Mouse (Mus musculus) limb, embryonic 11.5 days (tissue): ENCODE data around the gene Spock3. TPM values are rescaled to one million over a fixed set of nuclear protein-coding genes. Genes with fewer than 3 reads are reported as not detected.

Experiments
- ATAC-seq: fragments of 200-750 bp; cut with Nextera tagmentation; 2 replicates; pipeline ENCODE4 v1.8.0; 2017; ENCODE audit warnings: low read depth; ENCODE audit not compliant: insufficient number of reproducible peaks, low FRiP score, low TSS enrichment
- DNase-seq: peaks from one replicate; pipeline ENCODE4 v3.0.0-alpha.2; 2015; ENCODE audit warnings: low spot score
- H3K27ac ChIP-seq: fragments of 300-500 bp; sonication (generic); replicated peaks from 2 replicates; pipeline ENCODE4 v1.5.1; 2014; ENCODE audit warnings: low read depth, mild to moderate bottlenecking, low read length
- H3K27me3 ChIP-seq: fragments of 300-500 bp; sonication (generic); 2 replicates; pipeline ENCODE4 v1.6.1; 2014; ENCODE audit warnings: mild to moderate bottlenecking, low read length, mixed read lengths; ENCODE audit not compliant: control insufficient read depth, insufficient read depth
- H3K36me3 ChIP-seq: fragments of 300-500 bp; sonication (generic); 2 replicates; pipeline ENCODE4 v1.6.1; 2014; ENCODE audit warnings: mild to moderate bottlenecking, low read length, moderate library complexity, mixed read lengths; ENCODE audit not compliant: control insufficient read depth, insufficient read depth
- H3K4me1 ChIP-seq: fragments of 300-500 bp; sonication (generic); 2 replicates; pipeline ENCODE4 v1.6.1; 2014; ENCODE audit warnings: low read length, mixed read lengths; ENCODE audit not compliant: control insufficient read depth, insufficient read depth
- H3K4me2 ChIP-seq: fragments of 300-500 bp; sonication (generic); 2 replicates; pipeline ENCODE4 v1.6.1; 2014; ENCODE audit warnings: low read depth, mild to moderate bottlenecking, moderate library complexity; ENCODE audit not compliant: severe bottlenecking
- H3K4me3 ChIP-seq: fragments of 300-500 bp; sonication (generic); 2 replicates; pipeline ENCODE4 v1.5.1; 2014; ENCODE audit warnings: low read depth, low read length
- H3K9ac ChIP-seq: fragments of 300-500 bp; sonication (generic); 2 replicates; pipeline ENCODE4 v1.6.1; 2014; ENCODE audit warnings: mild to moderate bottlenecking, low read length
- H3K9me3 ChIP-seq: fragments of 300-500 bp; sonication (generic); 2 replicates; pipeline ENCODE4 v1.6.1; 2016; ENCODE audit warnings: low read length; ENCODE audit not compliant: control insufficient read depth
- WGBS: fragments of 180-500 bp; shearing (Covaris S2); extraction: QIAGEN DNeasy Blood & Tissue Kit; methylation state at CpG from one replicate; pipeline ENCODE4 v1.1.7; 2014; 5-methylcytosine and 5-hydroxymethylcytosine counted together
- polyA plus RNA-seq: library from polyadenylated mRNA; unstranded; fragments of >200 nt; fragmentation: Nextera tagmentation; extraction: Ambion mirVana; gene quantifications from 2 replicates; pipeline ENCODE4 v1.2.1, GENCODE M21; 2014

Spock3 gene
- polyA plus RNA-seq, 1 experiment from 2014 or later, result 11.2 TPM

- WGBS, result 73% methylated on average over 1 of the region's 1 CpGs
- Histone ChIP-seq H3K4me1 (no peaks in the 10 kb centered on the region), H3K4me3 (no peak overlapping the region)
Measured at GRCm38 (mm10) chr8:63335366-63335765, 384.6 kb downstream of the Spock3 start.

GRCm38 (mm10) chr8:63368580-63368979 is 417.8 kb downstream of the Spock3 start:
- H3K4me1 ChIP-seq, result no peaks in the 10 kb centered on the region
- no peak overlapping the region for H3K9ac ChIP-seq
- H3K4me2 ChIP-seq, result no peak overlapping the region
- DNase-seq (no peak), ATAC-seq (no peak)
- no peaks in the 10 kb centered on the region for H3K9me3 ChIP-seq
- WGBS, result 84% methylated on average over 6 of the region's 6 CpGs
- H3K4me3 ChIP-seq, result no peak overlapping the region
- H3K27me3 ChIP-seq, result no peaks in the 10 kb centered on the region
- H3K27ac ChIP-seq, result no peak overlapping the region
- H3K36me3 ChIP-seq, result no peaks in the 10 kb centered on the region

More at GRCm38 (mm10) chr8:63335366-63335765, 384.6 kb downstream of the Spock3 start:
- Histone ChIP-seq H3K27me3 (no peaks in the 10 kb centered on the region), H3K4me2 (no peak overlapping the region), H3K9me3 (no peaks in the 10 kb centered on the region), H3K27ac (no peak overlapping the region), H3K9ac (no peak overlapping the region), H3K36me3 (no peaks in the 10 kb centered on the region)
- DNase-seq, result no peak
- ATAC-seq, result peak; percentile 73; the same call in 1 of the 2 replicates

- H3K4me1 ChIP-seq, result no peaks in the 10 kb centered on the region
- no peak overlapping the region for H3K4me3 ChIP-seq
- H3K27me3 ChIP-seq, result no peaks in the 10 kb centered on the region
- no peak overlapping the region for H3K9ac ChIP-seq
- no peak for DNase-seq
- H3K36me3 ChIP-seq, result no peaks in the 10 kb centered on the region
- no peak overlapping the region for H3K27ac ChIP-seq
- no peak for ATAC-seq
- no peaks in the 10 kb centered on the region for H3K9me3 ChIP-seq
- no peak overlapping the region for H3K4me2 ChIP-seq
Measured at GRCm38 (mm10) chr8:63397659-63398058, 446.9 kb downstream of the Spock3 start.
